Mouse (Mus musculus) forebrain, embryonic 12.5 days (tissue): ENCODE data around the gene Ncstn. TPM values are rescaled to one million over a fixed set of nuclear protein-coding genes. Genes with fewer than 3 reads are reported as not detected.

Experiments used
- ATAC-seq: fragments of 200-750 bp; cut with Nextera tagmentation; 2 replicates; pipeline ENCODE4 v1.8.0; 2017; ENCODE audit warnings: moderate TSS enrichment; ENCODE audit not compliant: low FRiP score
- H3K27ac ChIP-seq: fragments of 300-500 bp; sonication (generic); 2 replicates; pipeline ENCODE4 v1.5.1; 2016; ENCODE audit warnings: mild to moderate bottlenecking
- H3K27me3 ChIP-seq: fragments of 300-500 bp; sonication (generic); 2 replicates; pipeline ENCODE4 v1.6.1; 2016; ENCODE audit warnings: mild to moderate bottlenecking
- H3K36me3 ChIP-seq: fragments of 300-500 bp; sonication (generic); replicated peaks from 2 replicates; pipeline ENCODE4 v1.6.1; 2016; ENCODE audit warnings: mild to moderate bottlenecking
- H3K4me1 ChIP-seq: fragments of 300-500 bp; sonication (generic); 2 replicates; pipeline ENCODE4 v1.6.1; 2016
- H3K4me2 ChIP-seq: fragments of 300-500 bp; sonication (generic); 2 replicates; pipeline ENCODE4 v1.6.1; 2016; ENCODE audit warnings: mild to moderate bottlenecking, moderate library complexity
- H3K4me3 ChIP-seq: fragments of 300-500 bp; sonication (generic); replicated peaks from 2 replicates; pipeline ENCODE4 v1.5.1; 2016; ENCODE audit warnings: mild to moderate bottlenecking
- H3K9ac ChIP-seq: fragments of 300-500 bp; sonication (generic); 2 replicates; pipeline ENCODE4 v1.6.1; 2016; ENCODE audit warnings: mild to moderate bottlenecking
- H3K9me3 ChIP-seq: fragments of 300-500 bp; sonication (generic); 2 replicates; pipeline ENCODE4 v1.6.1; 2016
- WGBS: fragments of 180-500 bp; shearing (Covaris S2); methylation state at CpG from one replicate; pipeline ENCODE4 v1.1.7; 2016; 5-methylcytosine and 5-hydroxymethylcytosine counted together
- polyA plus RNA-seq: library from polyadenylated mRNA; unstranded; fragments of >200 nt; fragmentation: Nextera tagmentation; extraction: Ambion mirVana; gene quantifications from 2 replicates; pipeline ENCODE4 v1.2.1, GENCODE M21; 2016

Ncstn gene
- 107 and 111 TPM in 2 replicates for polyA plus RNA-seq

DNA sequence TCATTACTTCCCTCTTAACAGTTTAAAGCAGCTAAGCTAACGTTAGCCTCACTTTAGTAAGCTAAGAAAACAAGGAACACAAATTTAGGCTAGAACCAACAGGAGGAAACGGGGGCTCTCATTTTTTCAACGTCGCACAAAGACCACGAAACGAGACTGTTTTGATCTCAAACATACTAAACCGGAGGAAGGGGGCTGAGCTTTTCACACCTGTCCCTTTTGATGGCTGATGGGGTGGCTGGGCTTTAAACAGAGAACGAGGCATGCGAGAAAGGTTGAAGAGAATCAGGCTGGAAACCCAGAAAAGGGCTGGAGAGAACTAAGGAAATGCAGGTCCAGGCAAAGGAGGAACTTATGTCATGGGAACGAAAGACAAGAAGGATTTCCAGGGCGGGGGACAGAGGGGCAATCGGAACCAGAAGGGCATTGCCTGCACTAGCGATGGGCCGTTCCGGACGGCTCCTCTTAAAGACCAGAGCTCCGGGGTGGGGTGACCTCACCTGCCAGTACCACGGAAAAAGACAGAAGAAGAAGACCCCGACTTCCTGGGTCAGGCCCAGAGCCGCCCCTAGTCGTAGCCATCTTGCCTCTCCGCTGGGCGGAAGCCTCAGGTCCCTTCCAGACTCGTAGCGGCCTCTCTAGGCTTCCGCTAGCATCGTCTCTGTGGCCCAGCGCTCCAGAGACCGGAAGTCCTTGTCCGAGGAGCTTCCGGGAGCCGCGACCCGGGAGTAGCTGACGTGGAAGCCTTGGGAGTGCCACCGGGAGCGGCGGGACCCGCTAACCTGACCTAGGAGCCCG, at the start of gene Ncstn, which contains the start of gene Copa:
Gene Ncstn, minus strand, starts transcription at position 695 of the 798 bp plus-strand sequence.
Gene Copa, plus strand, starts transcription at position 429 of the 798 bp plus-strand sequence.
- under 1% methylated on average over 40 of the region's 40 CpGs for WGBS
- Histone ChIP-seq H3K9ac (peak within 1 kb of the TSS; percentile 88), H3K9me3 (no peaks in the 10 kb centered on the region), H3K27me3 (no peaks in the 10 kb centered on the region), H3K4me2 (peak within 1 kb of the TSS; percentile 86), H3K36me3 (peaks cover 24% of the 10 kb centered on the region), H3K27ac (peak within 1 kb of the TSS; percentile 80), H3K4me3 (peak within 1 kb of the TSS; percentile 83), H3K4me1 (peaks cover 20% of the 10 kb centered on the region)
- peak; percentile 98 for ATAC-seq

GRCm38 (mm10) chr1:172132319-172132718, 49.7 kb upstream of the Ncstn start:
- H3K4me2 ChIP-seq, result no peak overlapping the region
- 91% methylated on average over 7 of the region's 7 CpGs for WGBS
- no peaks in the 10 kb centered on the region for H3K27me3 ChIP-seq
- H3K4me3 ChIP-seq, result no peak overlapping the region
- H3K9ac ChIP-seq, result no peak overlapping the region
- peaks cover 69% of the 10 kb centered on the region for H3K36me3 ChIP-seq
- no peaks in the 10 kb centered on the region for H3K9me3 ChIP-seq
- peaks cover 10% of the 10 kb centered on the region for H3K4me1 ChIP-seq
- no peak for ATAC-seq
- H3K27ac ChIP-seq, result no peak overlapping the region

GRCm38 (mm10) chr1:172129780-172130179, 47.2 kb upstream of the Ncstn start:
- Histone ChIP-seq H3K36me3 (peaks cover 59% of the 10 kb centered on the region), H3K9ac (no peak overlapping the region), H3K27me3 (no peaks in the 10 kb centered on the region), H3K27ac (no peak overlapping the region), H3K4me3 (no peak overlapping the region), H3K4me2 (no peak overlapping the region), H3K9me3 (no peaks in the 10 kb centered on the region), H3K4me1 (peaks cover 18% of the 10 kb centered on the region)
- no peak for ATAC-seq
- WGBS, result 96% methylated on average over 5 of the region's 5 CpGs

- Histone ChIP-seq H3K4me3 (no peak overlapping the region), H3K9me3 (no peaks in the 10 kb centered on the region), H3K4me1 (peaks cover 18% of the 10 kb centered on the region), H3K36me3 (peaks cover 53% of the 10 kb centered on the region), H3K9ac (no peak overlapping the region), H3K27ac (no peak overlapping the region), H3K4me2 (no peak overlapping the region), H3K27me3 (no peaks in the 10 kb centered on the region)
- WGBS, result 77% methylated on average over 2 of the region's 2 CpGs
- ATAC-seq, result no peak
Observed at GRCm38 (mm10) chr1:172129108-172129507, 46.5 kb upstream of the Ncstn start.

GRCm38 (mm10) chr1:172128563-172128962, 46.0 kb upstream of the Ncstn start:
- no peaks in the 10 kb centered on the region for H3K27me3 ChIP-seq
- no peak overlapping the region for H3K27ac ChIP-seq
- peaks cover 47% of the 10 kb centered on the region for H3K36me3 ChIP-seq
- H3K9ac ChIP-seq, result no peak overlapping the region
- ATAC-seq, result no peak
- no peak overlapping the region for H3K4me3 ChIP-seq
- no peak overlapping the region for H3K4me2 ChIP-seq
- 90% methylated on average over 15 of the region's 15 CpGs for WGBS
- H3K4me1 ChIP-seq, result peaks cover 18% of the 10 kb centered on the region
- H3K9me3 ChIP-seq, result no peaks in the 10 kb centered on the region

DNA sequence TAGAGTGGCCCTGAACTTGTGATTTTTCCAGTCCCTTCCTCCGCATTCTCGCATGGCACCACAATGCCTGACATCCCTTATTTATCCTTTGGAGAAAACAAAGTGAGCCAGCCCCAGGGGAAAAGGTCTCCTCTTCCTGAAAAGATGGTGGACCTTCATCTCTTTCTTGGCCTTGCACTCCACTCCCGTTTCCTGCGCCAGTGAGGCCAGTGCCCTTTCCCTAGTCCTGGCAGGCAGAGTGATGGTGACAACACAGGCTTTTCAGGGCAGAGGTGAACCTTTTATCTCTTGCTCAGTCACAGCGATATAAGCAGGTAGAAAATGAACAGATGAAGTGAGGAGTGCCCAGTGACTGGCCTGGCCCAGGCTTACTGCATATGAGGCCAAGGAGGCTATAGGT, 44.9 kb upstream of the Ncstn start:
- ATAC-seq, result no peak
- 54% methylated on average over 5 of the region's 5 CpGs for WGBS
- H3K9ac ChIP-seq, result peak overlapping the region; percentile 77
- H3K4me1 ChIP-seq, result peaks cover 18% of the 10 kb centered on the region
- H3K27ac ChIP-seq, result no peak overlapping the region
- H3K36me3 ChIP-seq, result peaks cover 48% of the 10 kb centered on the region
- H3K4me2 ChIP-seq, result peak overlapping the region; percentile 70
- H3K4me3 ChIP-seq, result peak overlapping the region; percentile 75
- no peaks in the 10 kb centered on the region for H3K27me3 ChIP-seq
- H3K9me3 ChIP-seq, result no peaks in the 10 kb centered on the region

DNA sequence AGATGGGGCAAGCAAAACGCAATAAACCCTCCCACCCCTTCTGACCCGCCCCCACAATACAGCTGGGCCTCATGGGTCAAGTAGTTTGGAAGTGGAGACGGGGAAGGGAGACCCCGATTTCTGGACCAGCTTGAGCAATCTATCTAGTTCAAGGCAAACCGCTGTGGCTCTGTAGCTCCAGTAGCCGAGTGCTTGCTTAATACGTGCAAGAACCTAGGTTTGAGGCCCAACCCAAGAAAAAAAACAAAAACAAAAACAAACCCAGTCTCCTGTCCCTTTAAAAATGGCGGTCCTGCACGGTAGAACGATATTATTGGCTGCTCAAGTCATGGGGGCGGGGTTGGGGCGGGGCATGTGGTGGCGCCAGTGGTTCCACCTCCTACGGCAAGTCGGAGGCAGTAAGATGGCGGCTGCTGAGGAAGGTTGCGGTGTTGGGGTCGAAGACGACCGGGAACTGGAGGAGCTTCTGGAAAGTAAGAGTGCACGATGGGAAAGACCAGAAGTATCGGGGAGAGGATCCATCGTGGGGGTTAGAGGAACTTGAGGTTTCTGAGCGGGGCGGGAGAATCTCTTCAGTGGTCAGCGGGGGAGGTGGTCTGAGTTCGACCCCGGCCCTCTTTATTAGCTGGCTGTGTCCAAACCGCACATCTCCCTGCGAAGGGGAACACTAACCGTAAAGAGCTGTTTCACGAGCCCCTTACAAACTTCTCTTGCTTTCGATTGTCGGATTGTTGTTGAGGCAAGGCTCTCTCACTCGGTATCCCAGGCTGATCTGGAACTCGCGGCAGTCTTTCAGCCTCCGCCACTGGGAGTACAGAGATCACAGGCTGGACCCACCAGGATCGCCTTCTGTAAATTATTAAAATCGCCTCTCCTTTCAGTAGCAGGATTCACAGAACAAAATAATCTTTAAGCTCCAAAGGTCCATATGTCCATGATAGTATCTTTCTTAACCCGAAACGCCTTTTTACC, 44.1 kb upstream of the Ncstn start, which contains the start of gene Pex19:
Gene Pex19, plus strand, starts transcription at position 380 of the 972 bp plus-strand sequence.
- peak within 1 kb of the TSS; percentile 75 for H3K4me3 ChIP-seq
- no peaks in the 10 kb centered on the region for H3K9me3 ChIP-seq
- H3K4me2 ChIP-seq, result peak within 1 kb of the TSS; percentile 70
- ATAC-seq, result peak; percentile 96
- peaks cover 48% of the 10 kb centered on the region for H3K36me3 ChIP-seq
- 1% methylated on average over 42 of the region's 42 CpGs for WGBS
- peak within 1 kb of the TSS; percentile 77 for H3K9ac ChIP-seq
- peaks cover 18% of the 10 kb centered on the region for H3K4me1 ChIP-seq
- no peak within 1 kb of the TSS for H3K27ac ChIP-seq
- no peaks in the 10 kb centered on the region for H3K27me3 ChIP-seq

DNA sequence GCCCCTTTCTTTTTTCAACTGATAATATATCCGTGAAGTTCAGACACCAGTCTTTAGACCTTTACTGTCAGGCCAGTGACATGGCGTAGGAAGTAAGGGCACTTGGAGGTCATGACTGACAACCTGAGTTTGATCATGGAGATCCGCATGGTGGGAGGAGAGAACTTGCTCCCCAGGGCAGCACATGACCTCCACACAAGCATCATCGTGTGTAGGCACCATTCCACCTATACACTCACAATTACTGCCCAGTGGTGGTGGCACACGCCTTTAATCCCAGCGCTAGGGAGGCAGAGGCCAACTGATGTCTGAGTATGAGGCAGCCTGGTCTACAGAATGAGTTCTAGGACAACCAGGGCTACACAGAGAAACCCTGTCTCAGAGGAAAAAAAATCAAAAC, 42.0 kb upstream of the Ncstn start:
- H3K4me2 ChIP-seq, result no peak overlapping the region
- H3K9me3 ChIP-seq, result no peaks in the 10 kb centered on the region
- H3K4me3 ChIP-seq, result no peak overlapping the region
- no peaks in the 10 kb centered on the region for H3K27me3 ChIP-seq
- 88% methylated on average over 6 of the region's 6 CpGs for WGBS
- H3K4me1 ChIP-seq, result peaks cover 18% of the 10 kb centered on the region
- peaks cover 51% of the 10 kb centered on the region for H3K36me3 ChIP-seq
- ATAC-seq, result no peak
- H3K27ac ChIP-seq, result no peak overlapping the region
- no peak overlapping the region for H3K9ac ChIP-seq

DNA sequence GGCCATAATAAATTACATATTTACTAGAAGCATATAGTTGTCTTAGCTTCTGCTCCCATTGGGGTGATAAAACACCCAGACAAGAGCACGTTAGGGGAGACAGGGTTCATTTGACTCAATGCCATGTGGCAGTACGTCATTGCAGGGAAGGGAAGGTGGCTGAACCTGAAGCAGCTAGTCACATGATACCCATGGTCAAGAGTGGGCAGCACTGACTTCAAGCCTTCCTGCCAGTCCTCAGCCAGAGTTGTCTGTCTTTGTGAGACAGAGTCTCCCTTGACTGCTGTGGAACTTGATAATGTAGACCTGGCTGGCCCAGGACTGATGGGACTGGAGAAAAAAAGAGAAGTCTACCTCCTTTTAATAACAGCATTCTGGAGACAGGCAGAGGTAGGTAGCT, 40.1 kb upstream of the Ncstn start:
- Histone ChIP-seq H3K36me3 (peaks cover 58% of the 10 kb centered on the region), H3K27me3 (no peaks in the 10 kb centered on the region), H3K4me2 (no peak overlapping the region), H3K9ac (no peak overlapping the region), H3K4me3 (no peak overlapping the region), H3K27ac (no peak overlapping the region), H3K9me3 (no peaks in the 10 kb centered on the region), H3K4me1 (peaks cover 12% of the 10 kb centered on the region)
- no peak for ATAC-seq
- 84% methylated on average over 2 of the region's 2 CpGs for WGBS

GRCm38 (mm10) chr1:172119720-172120119, 37.1 kb upstream of the Ncstn start:
- H3K4me2 ChIP-seq, result no peak overlapping the region
- H3K4me3 ChIP-seq, result no peak overlapping the region
- ATAC-seq, result 0 out of 2 replicates have a peak, but pooled peaks have one; percentile 28
- no peaks in the 10 kb centered on the region for H3K27me3 ChIP-seq
- H3K36me3 ChIP-seq, result peaks cover 87% of the 10 kb centered on the region
- H3K4me1 ChIP-seq, result no peaks in the 10 kb centered on the region
- 41% methylated on average over 3 of the region's 3 CpGs for WGBS
- H3K9ac ChIP-seq, result no peak overlapping the region
- H3K9me3 ChIP-seq, result no peaks in the 10 kb centered on the region
- no peak overlapping the region for H3K27ac ChIP-seq

DNA sequence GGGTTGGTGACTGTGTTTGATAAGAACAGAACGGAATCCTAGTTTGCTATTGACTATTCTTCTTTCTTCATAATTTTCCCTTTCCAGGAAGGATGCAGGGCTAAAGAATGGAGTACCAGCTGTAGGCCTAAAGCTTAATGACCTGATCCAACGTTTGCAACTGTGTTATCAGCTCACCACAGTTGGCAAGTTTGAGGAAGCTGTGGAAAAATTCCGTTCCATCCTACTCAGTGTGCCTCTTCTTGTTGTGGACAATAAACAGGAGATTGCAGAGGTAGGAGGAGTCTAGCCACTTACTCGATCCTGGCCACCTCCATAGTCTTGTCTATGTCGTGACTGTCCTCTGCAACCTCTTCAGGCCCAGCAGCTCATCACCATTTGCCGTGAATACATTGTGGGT, 36.5 kb upstream of the Ncstn start:
- Histone ChIP-seq H3K4me3 (no peak overlapping the region), H3K27ac (no peak overlapping the region), H3K36me3 (peaks cover 93% of the 10 kb centered on the region), H3K27me3 (no peaks in the 10 kb centered on the region), H3K9me3 (no peaks in the 10 kb centered on the region), H3K9ac (no peak overlapping the region), H3K4me1 (no peaks in the 10 kb centered on the region), H3K4me2 (no peak overlapping the region)
- ATAC-seq, result no peak
- WGBS, result 88% methylated on average over 6 of the region's 6 CpGs

GRCm38 (mm10) chr1:172116948-172117347, 34.4 kb upstream of the Ncstn start:
- Histone ChIP-seq H3K4me1 (no peaks in the 10 kb centered on the region), H3K4me3 (no peak overlapping the region), H3K9ac (no peak overlapping the region), H3K36me3 (peaks cover 98% of the 10 kb centered on the region), H3K27ac (no peak overlapping the region), H3K27me3 (no peaks in the 10 kb centered on the region), H3K4me2 (no peak overlapping the region), H3K9me3 (no peaks in the 10 kb centered on the region)
- ATAC-seq, result no peak
- 88% methylated on average over 5 of the region's 5 CpGs for WGBS
